Mouse (Mus musculus) kidney, embryonic 14.5 days (tissue): ENCODE data around the gene Eml3. TPM values are rescaled to one million over a fixed set of nuclear protein-coding genes. Genes with fewer than 3 reads are reported as not detected.

Source experiments
- ATAC-seq: fragments of 200-750 bp; cut with Nextera tagmentation; 2 replicates; pipeline ENCODE4 v1.8.0; 2017; ENCODE audit warnings: moderate number of reproducible peaks, mild to moderate bottlenecking, moderate TSS enrichment, moderate library complexity; ENCODE audit not compliant: low FRiP score, low TSS enrichment
- H3K27ac ChIP-seq: fragments of 300-500 bp; sonication (generic); 2 replicates; pipeline ENCODE4 v1.5.1; 2014; ENCODE audit warnings: low read depth, mild to moderate bottlenecking, low read length, moderate library complexity, mixed read lengths
- H3K27me3 ChIP-seq: fragments of 300-500 bp; sonication (generic); 2 replicates; pipeline ENCODE4 v1.6.1; 2014; ENCODE audit warnings: mild to moderate bottlenecking, low read length; ENCODE audit not compliant: control insufficient read depth, insufficient read depth
- H3K36me3 ChIP-seq: fragments of 300-500 bp; sonication (generic); 2 replicates; pipeline ENCODE4 v1.6.1; 2014; ENCODE audit warnings: low read length, mixed read lengths; ENCODE audit not compliant: control insufficient read depth, insufficient read depth
- H3K4me1 ChIP-seq: fragments of 300-500 bp; sonication (generic); 2 replicates; pipeline ENCODE4 v1.6.1; 2014; ENCODE audit warnings: low read length, mixed read lengths; ENCODE audit not compliant: control insufficient read depth, insufficient read depth
- H3K4me2 ChIP-seq: fragments of 300-500 bp; sonication (generic); replicated peaks from 2 replicates; pipeline ENCODE4 v1.6.1; 2014; ENCODE audit warnings: low read depth, mild to moderate bottlenecking, low read length
- H3K4me3 ChIP-seq: fragments of 300-500 bp; sonication (generic); 2 replicates; pipeline ENCODE4 v1.5.1; 2014; ENCODE audit warnings: mild to moderate bottlenecking, low read length
- H3K9ac ChIP-seq: fragments of 300-500 bp; sonication (generic); 2 replicates; pipeline ENCODE4 v1.6.1; 2014; ENCODE audit warnings: low read depth, mild to moderate bottlenecking, low read length, moderate library complexity
- H3K9me3 ChIP-seq: fragments of 300-500 bp; sonication (generic); 2 replicates; pipeline ENCODE4 v1.6.1; 2016; ENCODE audit warnings: low read length; ENCODE audit not compliant: control insufficient read depth
- WGBS: fragments of 180-500 bp; shearing (Covaris S2); extraction: QIAGEN DNeasy Blood & Tissue Kit; methylation state at CpG from one replicate; pipeline ENCODE4 v1.1.7; 2014; 5-methylcytosine and 5-hydroxymethylcytosine counted together
- polyA plus RNA-seq: library from polyadenylated mRNA; unstranded; fragments of >200 nt; fragmentation: Nextera tagmentation; extraction: Ambion mirVana; gene quantifications from 2 replicates; pipeline ENCODE4 v1.2.1, GENCODE M21; 2014

Gene Eml3
- polyA plus RNA-seq, 1 experiment from 2014 or later, result 18.7 TPM

DNA sequence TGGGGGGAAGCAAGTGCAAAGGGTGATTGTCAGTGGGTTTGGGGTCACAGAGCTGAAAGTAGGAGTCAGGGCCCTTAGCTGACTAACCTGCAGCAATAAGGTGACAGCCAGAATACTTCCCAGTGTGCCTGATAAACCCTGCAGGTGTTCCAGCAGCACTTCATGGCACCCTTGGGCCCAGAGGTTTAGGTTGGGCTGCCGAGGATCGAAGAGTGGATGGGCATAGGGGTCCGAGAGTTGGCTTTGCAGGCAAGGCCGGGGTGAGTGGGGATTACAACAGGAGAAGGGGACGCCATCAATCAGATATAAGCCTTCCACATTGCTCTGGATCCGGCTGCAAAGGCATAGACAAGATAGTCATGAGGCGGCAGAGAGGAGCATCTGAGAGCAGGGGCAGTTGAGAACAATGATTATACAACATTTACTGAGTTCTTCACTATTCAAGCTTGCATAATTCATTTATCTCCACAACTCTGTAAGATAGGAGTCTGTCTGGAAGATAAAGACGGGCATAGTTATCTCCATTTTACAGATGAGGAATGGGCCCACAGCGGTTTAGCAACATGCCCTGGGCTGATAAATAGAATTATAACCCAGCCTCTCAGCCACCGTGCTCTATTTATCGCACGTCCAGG lies 1.3 kb upstream of the Eml3 start:
- Histone ChIP-seq H3K4me1 (peaks cover 16% of the 10 kb centered on the region), H3K27ac (no peak overlapping the region), H3K9ac (no peak overlapping the region), H3K4me3 (no peak overlapping the region), H3K9me3 (no peaks in the 10 kb centered on the region), H3K27me3 (no peaks in the 10 kb centered on the region), H3K36me3 (peaks cover 35% of the 10 kb centered on the region), H3K4me2 (no peak overlapping the region)
- 87% methylated on average over 12 of the region's 12 CpGs for WGBS
- ATAC-seq, result no peak

DNA sequence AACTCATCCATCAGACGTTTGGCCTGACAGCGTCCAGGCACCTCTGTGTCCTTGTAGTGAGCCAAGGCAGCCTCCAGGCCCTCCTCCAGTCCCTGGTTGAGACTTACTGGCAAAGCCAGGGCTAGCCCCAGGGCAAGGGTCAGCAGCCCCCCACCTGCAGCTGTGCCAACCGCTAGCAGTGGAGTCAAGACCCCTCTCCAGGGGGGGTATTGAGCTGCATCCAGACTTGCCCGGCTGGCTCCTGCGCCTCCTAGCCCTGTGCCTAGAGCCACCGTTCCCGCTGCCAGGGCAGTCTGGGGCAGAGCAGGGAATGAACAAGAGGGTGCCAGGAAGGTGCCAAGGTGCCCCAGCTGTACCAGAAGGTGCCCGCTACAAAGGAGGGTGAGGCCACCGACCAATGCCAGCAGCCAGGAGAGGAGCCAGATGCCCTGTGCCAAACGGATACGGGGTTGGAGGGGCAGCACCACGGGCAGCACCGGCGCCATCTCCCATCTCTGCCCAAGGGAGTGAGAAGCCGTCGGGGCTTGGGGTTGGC lies 596 bp upstream of the Eml3 start:
- H3K27ac ChIP-seq, result peak overlapping the region; percentile 83; the same call in 1 of the 2 replicates
- no peaks in the 10 kb centered on the region for H3K27me3 ChIP-seq
- peak; percentile 24; the same call in 1 of the 2 replicates for ATAC-seq
- peaks cover 16% of the 10 kb centered on the region for H3K4me1 ChIP-seq
- peak overlapping the region; percentile 82 for H3K4me3 ChIP-seq
- no peaks in the 10 kb centered on the region for H3K9me3 ChIP-seq
- peak overlapping the region; percentile 83 for H3K4me2 ChIP-seq
- 19% methylated on average over 16 of the region's 16 CpGs for WGBS
- peak overlapping the region; percentile 81 for H3K9ac ChIP-seq
- peaks cover 42% of the 10 kb centered on the region for H3K36me3 ChIP-seq

DNA sequence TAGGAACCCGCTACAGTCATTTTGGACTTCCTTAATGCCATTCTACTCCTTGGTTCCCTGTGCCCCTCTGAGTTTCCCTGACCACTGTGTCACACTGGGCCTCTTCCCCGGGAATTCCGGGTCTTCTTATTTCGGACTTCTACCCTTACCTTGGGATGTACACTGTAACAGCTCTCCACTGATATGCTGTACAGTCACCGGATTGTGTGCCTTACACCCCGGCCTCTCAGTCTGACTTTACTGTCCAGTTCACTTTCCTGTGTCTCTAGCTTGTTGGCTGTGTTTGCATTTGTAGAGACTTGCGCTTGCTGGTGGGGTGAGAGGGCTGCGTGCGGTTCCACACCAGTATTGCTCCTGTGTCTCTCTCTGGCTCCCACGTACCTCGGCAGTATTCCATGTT lies 765 bp downstream of the Eml3 start:
- Histone ChIP-seq H3K36me3 (peaks cover 50% of the 10 kb centered on the region), H3K4me2 (peak overlapping the region; percentile 83), H3K9me3 (no peaks in the 10 kb centered on the region), H3K4me1 (peaks cover 16% of the 10 kb centered on the region), H3K27ac (peak overlapping the region; percentile 83; the same call in 1 of the 2 replicates), H3K9ac (peak overlapping the region; percentile 81), H3K27me3 (no peaks in the 10 kb centered on the region), H3K4me3 (peak overlapping the region; percentile 82)
- 6% methylated on average over 11 of the region's 11 CpGs for WGBS
- 0 out of 2 replicates have a peak, but pooled peaks have one; percentile 20 for ATAC-seq

DNA sequence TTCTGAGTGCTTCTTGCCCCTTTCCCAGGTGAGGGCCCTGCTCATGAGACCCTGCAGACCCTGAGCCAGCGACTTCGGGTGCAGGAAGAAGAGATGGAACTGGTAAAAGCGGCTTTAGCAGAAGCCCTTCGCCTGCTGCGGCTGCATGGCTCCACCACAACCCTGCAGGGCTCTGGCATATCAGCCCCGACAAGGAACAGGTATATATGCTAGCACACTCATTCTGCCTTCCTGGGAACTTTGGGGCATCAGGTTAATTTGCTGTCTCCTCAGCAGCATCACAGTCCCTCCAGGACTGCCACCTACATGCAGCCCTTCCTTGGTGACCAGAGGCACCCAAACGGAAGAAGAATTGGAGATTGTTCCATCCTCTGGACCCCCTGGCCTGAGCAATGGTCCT lies 1.4 kb downstream of the Eml3 start:
- Histone ChIP-seq H3K9me3 (no peaks in the 10 kb centered on the region), H3K9ac (peak overlapping the region; percentile 81; the same call in 1 of the 2 replicates), H3K4me2 (peak overlapping the region; percentile 83), H3K27me3 (no peaks in the 10 kb centered on the region), H3K4me1 (peaks cover 16% of the 10 kb centered on the region), H3K36me3 (peaks cover 52% of the 10 kb centered on the region), H3K27ac (no peak overlapping the region), H3K4me3 (peak overlapping the region; percentile 82)
- whole genome bisulfite sequencing, result 74% methylated on average over 7 of the region's 7 CpGs
- ATAC-seq, result no peak

DNA sequence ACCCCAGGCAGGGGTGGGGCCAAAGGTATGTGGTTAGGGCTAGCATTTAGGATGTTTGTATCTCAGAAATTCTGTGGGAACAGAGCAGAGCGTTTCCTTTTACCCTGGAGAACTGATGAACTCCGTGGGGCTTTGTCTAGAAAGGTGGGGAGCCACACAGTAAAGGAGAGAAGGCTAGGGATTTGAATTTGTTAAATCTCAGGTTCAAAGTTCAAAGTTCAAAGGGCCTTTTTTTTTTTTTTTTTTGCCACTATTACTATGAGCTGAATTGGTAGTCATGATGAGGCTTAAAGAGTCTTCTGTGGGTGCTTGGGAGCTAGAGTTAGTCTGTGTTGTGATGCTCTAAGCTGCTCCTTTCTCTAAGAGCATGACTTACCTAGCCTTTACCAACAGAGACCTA lies 7.4 kb downstream of the Eml3 start:
- no peak overlapping the region for H3K4me2 ChIP-seq
- H3K27ac ChIP-seq, result no peak overlapping the region
- H3K27me3 ChIP-seq, result no peaks in the 10 kb centered on the region
- 90% methylated on average over 2 of the region's 2 CpGs for WGBS
- peaks cover 4% of the 10 kb centered on the region; the same call in 1 of the 2 replicates for H3K4me1 ChIP-seq
- H3K9me3 ChIP-seq, result no peaks in the 10 kb centered on the region
- ATAC-seq, result no peak
- H3K36me3 ChIP-seq, result peaks cover 48% of the 10 kb centered on the region
- H3K4me3 ChIP-seq, result no peak overlapping the region
- H3K9ac ChIP-seq, result no peak overlapping the region

DNA sequence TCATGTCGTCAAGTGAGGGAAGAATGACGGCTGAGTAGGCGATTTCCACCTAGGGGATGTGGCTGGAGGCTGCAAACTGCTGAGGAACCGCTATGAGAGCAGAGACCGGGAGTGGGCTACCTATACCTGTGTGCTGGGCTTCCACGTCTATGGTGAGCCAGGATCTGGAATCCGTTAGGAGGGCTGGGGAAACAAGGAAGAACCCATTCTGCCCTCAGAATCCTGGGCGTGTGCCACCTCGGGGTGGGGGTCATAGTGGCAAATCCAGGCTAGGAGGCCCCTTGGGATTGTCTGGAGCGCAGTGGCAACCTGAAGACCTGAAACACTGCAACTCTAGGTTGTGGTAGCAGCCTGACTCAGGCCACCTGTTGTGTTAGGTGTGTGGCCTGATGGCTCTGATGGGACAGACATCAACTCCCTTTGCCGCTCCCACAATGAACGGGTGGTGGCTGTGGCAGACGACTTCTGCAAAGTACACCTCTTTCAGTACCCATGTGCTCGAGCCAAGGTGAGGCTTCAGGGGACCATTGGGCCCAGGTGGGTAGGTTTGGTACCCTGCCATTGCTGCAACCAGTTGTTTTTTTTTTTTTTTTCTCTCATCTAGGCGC lies 11.3 kb downstream of the Eml3 start:
- H3K4me2 ChIP-seq, result peak overlapping the region; percentile 60; the same call in 1 of the 2 replicates
- ATAC-seq, result no peak
- peak overlapping the region; percentile 99; the same call in 1 of the 2 replicates for H3K27ac ChIP-seq
- H3K4me3 ChIP-seq, result peak overlapping the region; percentile 97; the same call in 1 of the 2 replicates
- no peaks in the 10 kb centered on the region for H3K27me3 ChIP-seq
- H3K4me1 ChIP-seq, result peaks cover 23% of the 10 kb centered on the region
- peak overlapping the region; percentile 99 for H3K9ac ChIP-seq
- 76% methylated on average over 15 of the region's 15 CpGs for WGBS
- no peaks in the 10 kb centered on the region for H3K9me3 ChIP-seq
- peaks cover 40% of the 10 kb centered on the region for H3K36me3 ChIP-seq

DNA sequence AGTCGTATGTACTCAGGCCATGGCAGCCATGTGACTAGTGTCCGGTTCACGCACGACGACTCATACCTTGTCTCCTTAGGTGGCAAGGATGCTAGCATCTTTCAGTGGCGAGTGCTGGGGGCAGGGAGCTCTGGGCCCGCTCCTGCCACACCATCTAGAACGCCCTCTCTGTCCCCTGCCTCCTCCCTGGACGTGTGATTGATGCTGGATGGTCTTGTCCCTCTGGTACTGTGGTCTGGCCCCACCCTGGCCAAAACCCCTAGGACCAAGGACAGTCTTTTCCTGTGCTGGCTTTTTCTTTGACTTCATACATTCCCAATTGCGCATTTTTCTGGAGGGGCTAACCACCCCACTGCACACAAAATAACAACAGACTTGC lies 11.8 kb downstream of the Eml3 start:
- H3K36me3 ChIP-seq, result peaks cover 43% of the 10 kb centered on the region
- peak; percentile 29 for ATAC-seq

DNA sequence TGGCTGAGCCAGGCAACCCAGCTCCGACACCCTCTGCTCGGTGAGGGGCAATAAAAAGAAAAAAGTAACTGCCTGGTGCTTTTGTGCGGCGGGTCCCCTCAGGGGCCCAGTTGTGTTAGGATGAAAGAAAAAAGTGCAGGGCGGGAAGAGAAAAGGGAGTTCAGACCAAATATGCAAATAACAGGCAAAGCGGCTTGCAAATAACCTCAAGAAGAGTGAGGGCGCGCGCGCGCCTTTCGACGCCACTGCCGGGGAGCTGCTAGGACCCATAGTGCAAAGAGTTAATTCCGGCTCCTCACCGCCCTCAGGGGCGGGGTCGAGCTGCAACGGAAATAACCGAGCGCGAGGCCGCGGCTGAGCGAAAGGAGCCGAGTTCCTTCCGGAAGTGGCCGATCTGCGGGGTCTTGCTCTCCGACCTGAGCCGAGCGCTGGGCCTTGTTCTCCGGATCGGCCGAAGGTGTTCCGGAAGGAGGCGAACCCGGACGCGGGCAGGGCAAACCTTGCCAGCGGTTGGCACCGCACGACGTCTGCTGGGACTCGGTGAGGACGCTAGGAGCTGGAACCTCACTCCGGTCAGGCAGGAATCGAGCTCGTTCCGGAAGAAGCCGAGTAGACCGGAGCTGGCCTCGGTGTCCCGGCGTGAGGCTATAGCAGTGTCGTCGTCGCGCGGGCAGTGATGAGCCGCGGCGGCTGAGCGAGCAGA lies 12.3 kb downstream of the Eml3 start, which contains the start of gene Mta2:
TSS of gene Mta2 (plus strand) at position 361 of the 703 bp plus-strand sequence.
- H3K4me3 ChIP-seq, result peak within 1 kb of the TSS; percentile 97
- H3K36me3 ChIP-seq, result peaks cover 48% of the 10 kb centered on the region
- H3K27ac ChIP-seq, result peak within 1 kb of the TSS; percentile 99
- peak within 1 kb of the TSS; percentile 99 for H3K9ac ChIP-seq
- ATAC-seq, result peak; percentile 95
- under 1% methylated on average over 64 of the region's 64 CpGs for WGBS
- H3K4me2 ChIP-seq, result peak within 1 kb of the TSS; percentile 60
- peaks cover 23% of the 10 kb centered on the region for H3K4me1 ChIP-seq
- H3K27me3 ChIP-seq, result no peaks in the 10 kb centered on the region
- H3K9me3 ChIP-seq, result no peaks in the 10 kb centered on the region

More for the DNA sequence above, 11.8 kb downstream of the Eml3 start:
- Histone ChIP-seq H3K4me1 (peaks cover 23% of the 10 kb centered on the region), H3K4me3 (peak overlapping the region; percentile 97), H3K27ac (peak overlapping the region; percentile 99), H3K4me2 (peak overlapping the region; percentile 60), H3K9ac (peak overlapping the region; percentile 99), H3K9me3 (no peaks in the 10 kb centered on the region), H3K27me3 (no peaks in the 10 kb centered on the region)
- WGBS, result 22% methylated on average over 10 of the region's 10 CpGs
